17 mouse cellular contexts compared by ENCODE assay signal in the genomic region with DNA sequence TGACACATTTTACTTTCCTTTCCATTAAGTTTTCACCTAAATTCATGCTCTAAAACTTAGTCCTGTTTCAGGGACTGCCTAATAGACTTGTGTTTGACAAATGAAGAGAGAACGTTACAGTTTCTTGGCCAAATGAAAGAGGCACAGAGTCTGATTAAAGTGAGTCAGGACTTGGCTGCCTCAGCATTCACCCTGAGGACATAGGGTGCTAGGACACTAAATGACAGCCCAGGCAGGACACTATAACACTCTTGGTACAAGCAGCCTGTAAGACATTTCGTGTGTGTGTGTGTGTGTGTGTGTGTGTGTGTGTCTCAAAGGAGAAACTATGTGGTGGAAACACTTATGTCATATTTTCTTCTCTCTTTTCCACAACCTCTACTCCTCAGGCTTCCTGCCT. TPM values are rescaled to one million over a fixed set of nuclear protein-coding genes. Genes with fewer than 3 reads are reported as not detected.
A peak's percentile ranks its signal among the peaks of the same experiment; 100 is the strongest.
DNase-seq lines count a peak whose midpoint lies in the region; TF ChIP-seq lines count a peak whose summit lies in the region.
"Had no signal": no experiment of that assay in that cellular context is flagged by ENCODE, and none has a peak within 500 bp of the region (broad histone marks: within the 10 kb centered on the region; RNA-seq: fewer than 3 reads in every experiment).

No protein-coding gene starts in this region.

- no peaks in the 10 kb centered on the region for H3K79me2 ChIP-seq in liver, adult 2 months (ENCODE audit: control insufficient read depth, insufficient read depth, low read length)

- no peaks in the 10 kb centered on the region for H3K27me3 ChIP-seq in liver, adult 2 months (ENCODE audit: control insufficient read depth, insufficient read depth, low read length)
- H3K27me3 ChIP-seq: hindbrain, embryonic 15.5 days; intestine, embryonic 15.5 days; liver, embryonic 12.5 days; midbrain, embryonic 12.5 days had no signal

- peak; percentile 9 for DNase-seq in gastrocnemius, adult 18-20 months (ENCODE audit: low spot score)
- no peak for DNase-seq in gastrocnemius, postnatal 25 days
- peak; percentile 16 for DNase-seq in liver, adult 2 months (ENCODE audit: extremely low read depth, low read depth, low spot score)
- no peak for DNase-seq in liver
- DNase-seq in lung, postnatal 10 days, result peak; percentile 88
- no peak for DNase-seq in kidney, postnatal 25 days
- no peak for DNase-seq in kidney, postnatal 14 days
- DNase-seq: adrenal gland, adult 2 months; cerebellum, adult 11 months; cerebellum, postnatal 25 days; embryo, embryonic 11 days; kidney, adult 9 months had no signal

- H3K4me3 ChIP-seq in liver, adult 2 months (ENCODE audit: insufficient read depth, low read depth, low read length), result no peak overlapping the region
- H3K4me3 ChIP-seq: hindbrain, embryonic 15.5 days; intestine, embryonic 15.5 days; limb, embryonic 10.5 days; liver, embryonic 12.5 days; midbrain, embryonic 12.5 days had no signal

- no peak for TF ChIP-seq CTCF in liver, adult 2 months (IDR thresholded peaks at IDR 0.05; ENCODE audit: low read depth, low read length)

- H3K36me3 ChIP-seq in liver, adult 2 months (ENCODE audit: control insufficient read depth, insufficient read depth, low read length), result no peaks in the 10 kb centered on the region
- H3K36me3 ChIP-seq: hindbrain, embryonic 15.5 days; intestine, embryonic 15.5 days; limb, embryonic 10.5 days; liver, embryonic 12.5 days; midbrain, embryonic 12.5 days had no signal

- TF ChIP-seq POLR2A in liver, adult 2 months (IDR thresholded peaks at IDR 0.05; ENCODE audit: extremely low read depth, insufficient read depth, low read length), result no peak

- no peak overlapping the region for H3K9ac ChIP-seq in liver, adult 2 months (ENCODE audit: low read depth, low read length)
- H3K9ac ChIP-seq: hindbrain, embryonic 15.5 days; intestine, embryonic 15.5 days; liver, embryonic 12.5 days; midbrain, embryonic 12.5 days had no signal

- H3K27ac ChIP-seq in liver, adult 2 months (replicated peaks; ENCODE audit: insufficient read depth, low read depth, low read length), result no peak overlapping the region
- H3K27ac ChIP-seq: hindbrain, embryonic 15.5 days; intestine, embryonic 15.5 days; limb, embryonic 10.5 days; liver, embryonic 12.5 days; midbrain, embryonic 12.5 days had no signal

- 77% methylated on average over 2 of the region's 2 CpGs for WGBS in liver, adult 2 months

- H3K4me1 ChIP-seq in liver, adult 2 months (ENCODE audit: control insufficient read depth, insufficient read depth, low read length), result peaks cover 2% of the 10 kb centered on the region; the same call in 1 of the 2 replicates
- H3K4me1 ChIP-seq: hindbrain, embryonic 15.5 days; intestine, embryonic 15.5 days; limb, embryonic 10.5 days had no signal

RNA-seq across cellular contexts. Expression of a gene that starts 35.9 kb away (rescaled TPM):
- 10 to 100 TPM; 57.0 to 58.7 TPM for total RNA-seq in gastrocnemius, adult 18-20 months (2021)
- total RNA-seq in gastrocnemius, postnatal 25 days (2021), result 10 to 100 TPM; 45.0 to 47.0 TPM
- total RNA-seq in liver, adult 2 months (2014; rRNA removed), result 12.9 and 14.5 TPM in 2 replicates
- polyA plus RNA-seq in liver, adult 2 months (2012; rRNA removed), result 13.1 and 13.6 TPM in 2 replicates

RNA-seq across cellular contexts. Expression of a gene that starts 38.6 kb away (rescaled TPM):
- 1 to 10 TPM; 2.9 to 5.1 TPM for total RNA-seq in gastrocnemius, adult 18-20 months (2021)
- 1 to 10 TPM; 5.2 to 5.4 TPM for total RNA-seq in gastrocnemius, postnatal 25 days (2021)
- 12.5 and 15.2 TPM in 2 replicates for total RNA-seq in liver, adult 2 months (2014; rRNA removed)
- polyA plus RNA-seq in liver, adult 2 months (2012; rRNA removed), result 1.9 and 4.4 TPM in 2 replicates

RNA-seq across cellular contexts. Expression of a gene that starts 51.1 kb away (rescaled TPM):
- total RNA-seq in gastrocnemius, adult 18-20 months (2021), result 1 to 10 TPM; 1.6 to 2.2 TPM
- total RNA-seq in gastrocnemius, postnatal 25 days (2021), result 1 to 10 TPM; 1.1 to 1.2 TPM
- 2.8 and 3.2 TPM in 2 replicates for total RNA-seq in liver, adult 2 months (2014; rRNA removed)
- 1.7 and 4.6 TPM in 2 replicates for polyA plus RNA-seq in liver, adult 2 months (2012; rRNA removed)

Comparison
In these comparisons a context has a peak if more than half of its experiments do, and no peak if none do; other contexts are left out.
1. DNase-seq: peak in gastrocnemius, adult 18-20 months (single experiment), liver, adult 2 months (single experiment) and lung, postnatal 10 days (single experiment); none in gastrocnemius, postnatal 25 days (single experiment), liver (single experiment), kidney, postnatal 25 days (0 of 2) and kidney, postnatal 14 days (single experiment).